Mouse (Mus musculus) large intestine, adult 2 months (tissue): ENCODE data around the gene Rpl23. TPM values are rescaled to one million over a fixed set of nuclear protein-coding genes. Genes with fewer than 3 reads are reported as not detected.
A peak's percentile ranks its signal among the peaks of the same experiment; 100 is the strongest.

Experiments
- DNase-seq: peaks from one replicate; pipeline ENCODE4 v3.0.0-alpha.2; 2012; ENCODE audit warnings: low read depth, low spot score
- WGBS: fragments of 180-500 bp; shearing (Covaris S2); methylation state at CpG from one replicate; pipeline ENCODE4 v1.1.7; 2018; 5-methylcytosine and 5-hydroxymethylcytosine counted together
- polyA plus RNA-seq: library from polyadenylated mRNA; depleted of rRNA; stranded (reverse); fragments of >200 nt; gene quantifications from 2 replicates; pipeline ENCODE4 v1.2.3, GENCODE M21; 2012; rRNA removed

Gene Rpl23
- 115 and 147 TPM in 2 replicates for polyA plus RNA-seq

GRCm38 (mm10) chr11:97781832-97782563 lies at the start of gene Rpl23:
Gene Rpl23, minus strand, starts transcription at chr11:97782437.
- DNase-seq, result no peak
- under 1% methylated on average over 67 of the region's 67 CpGs for WGBS

DNA sequence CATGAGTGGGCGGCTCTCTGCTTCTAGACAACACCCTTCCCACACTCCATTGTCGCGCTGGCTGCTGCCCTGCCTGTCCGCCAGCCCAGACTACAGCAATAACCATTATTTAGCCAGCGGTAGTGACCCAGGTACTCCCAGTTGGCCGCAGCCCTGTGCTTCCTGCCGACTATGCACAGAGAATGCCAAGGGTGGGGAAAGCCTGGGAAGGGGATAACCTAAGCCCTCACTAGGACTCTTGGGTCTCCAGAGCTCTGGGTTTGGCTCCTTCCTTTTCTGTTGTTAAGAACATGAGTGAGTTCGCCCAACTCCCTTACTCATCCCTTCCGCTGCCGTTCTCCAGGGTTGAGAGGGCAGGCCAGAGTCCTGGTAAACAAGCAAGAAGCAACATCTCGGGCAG lies 49.8 kb upstream of the Rpl23 start:
- no peak for DNase-seq
- WGBS, result 53% methylated on average over 11 of the region's 11 CpGs

DNA sequence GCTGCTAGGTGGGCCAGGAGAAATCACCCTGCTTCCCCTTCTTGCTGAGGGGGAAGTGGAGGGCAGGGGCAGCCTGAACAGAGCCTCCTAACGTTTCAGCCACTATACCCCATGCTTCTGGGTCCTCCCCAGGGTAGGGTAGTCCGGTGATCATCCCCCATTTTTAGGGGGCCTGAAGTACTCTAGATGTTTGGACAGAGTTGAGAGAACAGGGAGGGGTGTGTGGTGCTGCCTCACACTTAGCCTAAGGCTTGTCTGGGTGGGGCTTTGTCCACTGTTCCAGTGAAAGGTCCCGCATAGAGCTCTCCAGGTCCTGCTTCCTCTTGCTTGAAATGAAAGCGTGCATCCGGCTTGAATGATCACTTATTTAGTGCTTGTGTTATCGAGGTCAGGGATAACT lies 48.3 kb upstream of the Rpl23 start:
- DNase-seq, result no peak
- WGBS, result 62% methylated on average over 6 of the region's 6 CpGs

DNA sequence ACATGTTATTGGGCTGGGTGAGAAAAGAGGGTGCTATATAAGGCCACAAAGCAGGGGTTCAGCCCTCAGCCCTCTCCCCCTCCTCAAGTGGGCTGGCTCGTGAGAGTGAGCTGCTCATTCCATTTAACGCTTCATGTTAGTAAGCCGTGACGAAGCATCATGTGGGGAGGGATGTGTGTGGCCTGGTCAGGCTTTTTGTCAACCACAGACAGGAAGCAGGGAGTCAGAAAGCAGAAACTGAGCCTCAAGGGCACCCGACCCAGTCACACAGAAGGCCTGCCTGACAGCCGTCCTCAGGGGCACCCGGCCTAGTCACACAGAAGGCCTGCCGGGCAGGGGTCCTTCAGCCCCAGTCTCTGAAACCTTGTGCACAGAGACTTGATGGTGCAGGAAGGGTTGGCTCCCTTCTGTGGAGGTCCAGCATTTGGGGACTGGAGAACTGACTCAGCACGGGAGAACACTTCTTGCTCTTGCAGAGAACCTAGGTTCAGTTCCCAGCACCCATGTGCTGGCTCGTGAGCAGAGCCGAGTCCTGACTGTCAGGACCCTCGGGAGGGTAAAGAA lies 47.8 kb upstream of the Rpl23 start:
- no peak for DNase-seq
- 76% methylated on average over 12 of the region's 12 CpGs for WGBS

DNA sequence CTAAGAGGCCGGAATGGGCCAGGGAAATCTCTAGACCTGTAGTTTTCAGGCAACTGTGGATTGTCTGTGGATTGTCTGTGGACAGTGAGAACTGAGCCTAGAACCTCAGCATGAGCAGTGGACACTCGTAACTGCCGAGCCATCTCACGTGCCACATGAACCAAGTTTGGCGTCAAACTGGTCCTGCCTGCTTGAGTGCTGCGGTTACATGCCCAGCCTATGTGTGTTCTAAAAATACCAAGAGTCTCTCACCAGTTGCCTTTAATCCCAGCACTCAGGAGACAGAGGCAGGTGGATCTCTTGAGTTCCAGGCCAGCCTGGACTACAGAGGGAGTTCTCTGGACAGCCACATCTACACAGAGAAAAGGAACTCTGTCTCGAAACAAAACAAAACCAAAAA lies 47.1 kb upstream of the Rpl23 start:
- 82% methylated on average over 7 of the region's 7 CpGs for WGBS

DNA sequence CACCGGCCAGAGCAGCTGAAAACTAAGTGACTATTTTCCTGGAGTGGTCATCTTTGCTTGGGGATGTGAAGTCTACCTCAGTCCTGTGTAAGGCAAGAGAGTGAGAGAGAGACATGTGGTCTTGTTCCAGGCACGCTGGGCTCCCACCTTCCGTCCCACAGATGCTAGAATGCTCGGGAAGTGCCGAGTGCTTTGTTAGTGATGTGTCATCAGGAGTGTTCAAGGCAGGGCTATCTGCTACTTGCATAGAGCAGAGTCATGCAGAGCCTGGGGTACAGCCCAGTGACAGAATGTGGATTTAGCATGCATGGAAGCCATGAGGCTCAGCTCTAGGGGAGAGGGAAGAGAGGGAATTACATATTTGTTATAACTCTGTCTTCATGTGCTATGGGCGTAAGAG lies 45.4 kb upstream of the Rpl23 start:
- DNase-seq, result no peak
- WGBS, result 81% methylated on average over 6 of the region's 6 CpGs

More for the DNA sequence above, 47.1 kb upstream of the Rpl23 start:
- no peak for DNase-seq

- no peak for DNase-seq
- 43% methylated on average over 7 of the region's 7 CpGs for WGBS
Measured at GRCm38 (mm10) chr11:97826414-97826813, 44.2 kb upstream of the Rpl23 start.

GRCm38 (mm10) chr11:97825971-97826370 lies 43.7 kb upstream of the Rpl23 start:
- DNase-seq, result no peak
- WGBS, result 57% methylated on average over 9 of the region's 9 CpGs

DNA sequence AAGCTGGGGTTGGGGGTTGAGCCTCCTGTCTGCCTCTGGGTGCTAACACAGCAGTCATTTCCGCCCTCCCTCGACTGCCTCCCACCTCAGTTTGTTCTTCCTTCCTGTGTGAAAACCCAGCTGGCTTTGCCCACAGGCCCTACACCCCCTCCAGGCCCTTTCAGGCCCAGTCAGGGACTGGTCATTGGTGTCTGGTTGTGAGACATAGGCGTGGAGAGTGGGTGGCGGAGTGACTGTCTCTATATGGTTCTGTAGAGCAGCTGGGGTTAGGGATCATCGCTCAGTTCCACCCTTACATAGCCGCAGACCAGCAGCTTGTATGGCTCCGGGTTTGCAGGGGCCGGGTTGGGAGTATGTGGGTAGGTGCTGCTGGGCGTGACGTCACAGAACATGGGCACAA lies 43.1 kb upstream of the Rpl23 start:
- 77% methylated on average over 10 of the region's 10 CpGs for WGBS
- DNase-seq, result no peak

DNA sequence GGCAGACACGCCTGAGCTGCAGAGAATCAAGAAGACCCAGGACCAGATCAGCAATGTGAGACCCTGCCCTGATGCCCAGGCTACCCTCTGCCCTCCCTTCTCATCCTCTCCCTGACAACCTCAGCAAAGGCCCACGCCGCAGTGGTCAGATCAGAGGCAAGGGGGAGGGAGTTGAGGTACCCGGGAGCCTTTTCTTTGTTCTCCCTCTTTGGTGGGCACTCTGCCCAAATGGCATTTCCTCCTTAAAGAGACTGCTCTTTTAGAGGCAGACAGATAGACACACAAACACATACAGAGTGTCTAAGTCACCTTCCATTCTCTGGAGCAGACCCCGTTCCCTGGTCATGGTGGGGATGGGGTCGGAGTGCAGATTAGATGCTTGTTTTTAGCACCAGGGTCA lies 42.7 kb upstream of the Rpl23 start:
- DNase-seq, result no peak
- WGBS, result 56% methylated on average over 6 of the region's 6 CpGs

DNA sequence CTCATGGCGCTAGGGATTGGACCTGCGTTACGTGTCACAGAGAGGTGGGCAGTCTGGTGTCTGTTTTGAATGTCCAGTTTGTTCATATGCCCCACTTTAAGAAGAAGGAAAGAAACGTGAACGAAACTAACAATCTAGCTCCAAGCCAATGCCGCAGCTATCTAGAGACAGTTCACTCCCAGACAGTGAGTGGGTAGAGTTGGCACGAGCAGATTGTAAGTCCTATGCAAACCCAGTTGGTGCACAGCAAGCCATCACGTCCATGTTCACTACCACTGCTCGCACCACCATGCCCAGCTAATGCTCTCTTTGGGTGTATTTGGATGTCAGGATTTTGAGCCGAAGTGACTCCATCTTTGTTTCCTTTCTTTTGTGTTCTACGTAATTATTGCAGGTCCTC lies 41.9 kb upstream of the Rpl23 start:
- DNase-seq, result no peak
- WGBS, result 96% methylated on average over 11 of the region's 11 CpGs

DNA sequence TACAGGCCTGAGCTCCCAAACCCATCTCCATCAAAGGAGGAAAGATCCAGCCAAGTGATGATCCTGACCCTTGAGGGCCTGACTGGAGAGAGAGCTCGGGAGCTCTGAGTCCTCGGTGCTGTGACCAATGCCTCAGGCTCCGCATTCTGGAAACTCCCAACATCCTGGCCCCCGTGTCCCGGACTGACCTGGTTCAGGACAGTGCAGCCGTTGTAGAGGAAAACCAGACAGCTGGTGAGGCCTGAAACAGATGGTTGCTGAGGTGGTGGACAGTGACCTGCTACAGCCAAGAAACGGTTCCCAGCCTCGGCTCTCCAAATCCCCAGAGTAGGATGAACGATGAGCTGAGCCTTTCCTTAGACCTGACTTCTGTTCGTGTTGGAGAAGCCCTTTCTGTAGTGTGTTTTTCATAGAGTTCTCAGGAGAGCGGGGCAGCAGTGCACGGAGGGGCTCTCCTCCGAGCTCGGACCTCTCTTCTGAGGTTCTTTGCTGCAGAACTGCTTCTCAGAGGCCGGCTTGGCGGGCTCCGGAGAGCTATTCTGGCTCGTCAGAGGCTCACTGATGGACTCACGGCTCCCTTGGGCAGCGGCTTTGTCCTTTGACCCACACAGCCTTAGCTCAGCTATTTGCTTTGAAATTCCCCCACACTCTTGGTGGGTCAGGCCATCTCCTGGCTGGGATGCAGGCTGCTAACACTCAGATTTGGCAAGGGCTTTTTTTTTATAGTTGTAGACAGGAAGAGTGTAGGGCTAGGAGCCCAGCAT lies 40.8 kb upstream of the Rpl23 start:
- no peak for DNase-seq
- WGBS, result 71% methylated on average over 20 of the region's 20 CpGs

GRCm38 (mm10) chr11:97821401-97822064 lies 39.3 kb upstream of the Rpl23 start:
- 84% methylated on average over 8 of the region's 8 CpGs for WGBS

GRCm38 (mm10) chr11:97820840-97821239 lies 38.6 kb upstream of the Rpl23 start:
- WGBS, result 21% methylated on average over 4 of the region's 4 CpGs
- peak; percentile 86 for DNase-seq

More at GRCm38 (mm10) chr11:97821401-97822064, 39.3 kb upstream of the Rpl23 start:
- DNase-seq, result no peak

DNA sequence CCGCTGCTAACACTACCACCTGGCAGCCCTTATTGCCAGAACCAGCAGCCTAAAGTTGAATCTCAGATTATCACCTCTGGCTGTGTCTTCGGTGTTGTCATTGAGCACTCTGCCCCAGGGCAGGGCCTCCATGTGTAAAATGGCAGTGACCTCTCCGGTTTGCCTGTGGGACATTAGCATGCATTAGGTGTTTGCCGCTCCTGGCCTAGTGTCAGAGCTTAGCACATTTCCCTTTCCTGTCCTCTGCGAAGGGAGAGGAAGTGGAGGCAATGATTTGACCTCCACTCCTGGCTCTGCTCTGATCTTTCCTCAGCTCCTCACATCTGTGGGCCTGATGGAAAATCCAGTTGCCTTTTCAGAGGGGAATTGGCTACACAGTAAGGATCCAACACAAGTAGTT lies 37.7 kb upstream of the Rpl23 start:
- no peak for DNase-seq
- 54% methylated on average over 5 of the region's 5 CpGs for WGBS

- whole genome bisulfite sequencing, result 48% methylated on average over 4 of the region's 4 CpGs
Measured at GRCm38 (mm10) chr11:97819102-97819501, 36.9 kb upstream of the Rpl23 start.

GRCm38 (mm10) chr11:97818571-97818970 lies 36.3 kb upstream of the Rpl23 start:
- DNase-seq, result no peak
- 15% methylated on average over 4 of the region's 4 CpGs for WGBS

More at GRCm38 (mm10) chr11:97819102-97819501, 36.9 kb upstream of the Rpl23 start:
- no peak for DNase-seq

GRCm38 (mm10) chr11:97818003-97818402 lies 35.8 kb upstream of the Rpl23 start:
- 68% methylated on average over 6 of the region's 6 CpGs for WGBS
- no peak for DNase-seq

DNA sequence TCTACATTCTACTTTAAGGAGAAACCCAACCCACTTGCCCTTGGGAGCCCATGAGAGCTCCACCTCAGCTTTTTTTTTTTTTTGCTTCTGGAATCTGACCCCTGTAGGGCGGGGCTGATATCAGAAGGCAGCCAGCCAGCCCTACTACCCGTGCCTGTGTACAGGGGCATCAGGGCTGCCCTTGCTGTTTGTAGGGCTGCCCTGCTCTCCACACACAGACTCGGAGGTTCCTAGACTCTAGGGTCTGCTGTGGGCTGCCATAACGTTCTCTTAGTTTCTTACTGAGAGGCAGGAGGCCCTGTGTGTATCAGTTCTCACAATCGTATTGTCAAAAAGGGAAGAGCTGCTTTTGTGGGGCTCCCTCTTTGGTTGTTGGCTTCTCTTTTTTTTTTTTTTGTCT lies 35.1 kb upstream of the Rpl23 start:
- WGBS, result 22% methylated on average over 5 of the region's 5 CpGs
- no peak for DNase-seq

DNA sequence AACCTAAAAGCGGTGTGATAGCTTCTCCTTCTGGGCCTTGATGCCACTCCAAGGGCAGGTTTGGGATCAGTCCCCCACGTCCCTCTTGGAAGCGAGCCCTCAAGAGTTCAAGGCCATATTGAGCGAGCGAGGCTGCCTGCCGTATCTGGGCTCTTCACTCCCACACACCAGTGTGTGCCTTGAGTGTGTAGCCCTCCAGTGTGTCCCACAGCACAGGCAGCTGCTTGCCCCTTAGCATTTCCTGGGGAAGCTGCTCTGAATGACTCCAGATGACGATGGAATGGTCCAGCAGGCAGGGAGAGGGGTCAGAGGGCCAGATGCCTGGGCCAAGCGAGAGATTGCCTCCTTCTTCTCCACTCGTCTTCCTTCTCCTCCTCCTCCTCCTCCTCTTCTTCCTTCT lies 34.7 kb upstream of the Rpl23 start:
- DNase-seq, result no peak
- WGBS, result 44% methylated on average over 9 of the region's 9 CpGs
